Mouse (Mus musculus) gastrocnemius, postnatal 14 days (tissue): ENCODE data around the gene Eri3. TPM values are rescaled to one million over a fixed set of nuclear protein-coding genes. Genes with fewer than 3 reads are reported as not detected.

Experiments
- DNase-seq: peaks from one replicate; pipeline ENCODE4 v3.0.0; 2021; ENCODE audit warnings: mixed read lengths
- intact Hi-C: fragments of 180-260 bp; cut with DNase I; formaldehyde crosslinking; loops from one replicate; pipeline ENCODE4 v1.15.1; 2025; ENCODE audit warnings: low total_unique reads
- long read RNA-seq, 2 experiments: library from polyadenylated mRNA; stranded (forward); transcript quantifications; one replicate each; pipeline ENCODE4 v2.0.0; 2021
- total RNA-seq, 2 experiments: library from RNA; stranded (reverse); gene quantifications; 2 replicates each; pipeline ENCODE4 v1.2.3; 2021

The Eri3 gene
- total RNA-seq = 10 to 100 TPM; 68.6 to 70.8 TPM
- long read RNA-seq, experiment 1, transcript Eri3-201 (9 exons, 1,719 nt) = major isoform, 69 of 139 reads
- long read RNA-seq, experiment 1, partial matches to known transcripts = 26 of 139 reads
- long read RNA-seq, experiment 1, other reads (novel, unspliced or antisense) = 44 of 139 reads
- long read RNA-seq, experiment 2, transcript Eri3-201 (9 exons, 1,719 nt) = major isoform, 78 of 162 reads
- long read RNA-seq, experiment 2, partial matches to known transcripts = 29 of 162 reads
- long read RNA-seq, experiment 2, other reads (novel, unspliced or antisense) = 55 of 162 reads

- peak; percentile 97 for DNase-seq
- intact Hi-C loops = no loop called here
These were observed at the start of gene Eri3 for GRCm38 (mm10) chr4:117550140-117550851. Gene Eri3, plus strand, starts transcription at chr4:117550365.

GRCm38 (mm10) chr4:117518246-117518645, 31.9 kb upstream of the Eri3 start:
- DNase-seq = no peak
- intact Hi-C loops = no loop called here

GRCm38 (mm10) chr4:117521350-117521749, 28.8 kb upstream of the Eri3 start:
- intact Hi-C loops = no loop called here
- DNase-seq = no peak

- DNase-seq = no peak
- intact Hi-C loops = loop anchor here (5.0 kb wide), 2 partner anchors 199 to 254 kb away; no protein-coding TSS in a partner anchor
These were observed 24.2 kb upstream of the Eri3 start for GRCm38 (mm10) chr4:117525990-117526389.

GRCm38 (mm10) chr4:117527116-117527899, 22.9 kb upstream of the Eri3 start:
- intact Hi-C loops = loop anchor here (5.0 kb wide), 2 partner anchors 200 to 255 kb away; no protein-coding TSS in a partner anchor
- no peak for DNase-seq

- DNase-seq = peak; percentile 42
- intact Hi-C loops = loop anchor here (5.0 kb wide), 2 partner anchors 201 to 256 kb away; no protein-coding TSS in a partner anchor
These were observed 22.2 kb upstream of the Eri3 start for GRCm38 (mm10) chr4:117527952-117528351.

GRCm38 (mm10) chr4:117529843-117530242, 20.3 kb upstream of the Eri3 start:
- intact Hi-C loops = loop anchor here (5.0 to 10.0 kb wide), 3 partner anchors 145 to 258 kb away; no protein-coding TSS in a partner anchor
- DNase-seq = no peak

GRCm38 (mm10) chr4:117535496-117536200, 14.5 kb upstream of the Eri3 start:
- intact Hi-C loops = loop anchor here (10.0 kb wide), 1 partner anchor 139 kb away; no protein-coding TSS in a partner anchor
- no peak for DNase-seq

GRCm38 (mm10) chr4:117537002-117537401, 13.2 kb upstream of the Eri3 start:
- intact Hi-C loops = loop anchor here (10.0 kb wide), 1 partner anchor 138 kb away; no protein-coding TSS in a partner anchor
- no peak for DNase-seq

GRCm38 (mm10) chr4:117539329-117539980, 10.7 kb upstream of the Eri3 start:
- DNase-seq = no peak
- intact Hi-C loops = loop anchor here (10.0 kb wide), 1 partner anchor 135 kb away; no protein-coding TSS in a partner anchor

GRCm38 (mm10) chr4:117540571-117540970, 9.6 kb upstream of the Eri3 start:
- intact Hi-C loops = no loop called here
- no peak for DNase-seq

- DNase-seq = no peak
These were observed 4.7 kb upstream of the Eri3 start for GRCm38 (mm10) chr4:117545448-117545847.

GRCm38 (mm10) chr4:117546616-117547015, 3.5 kb upstream of the Eri3 start:
- intact Hi-C loops = no loop called here
- no peak for DNase-seq

More at GRCm38 (mm10) chr4:117545448-117545847, 4.7 kb upstream of the Eri3 start:
- intact Hi-C loops = no loop called here

- intact Hi-C loops = no loop called here
- no peak for DNase-seq
These were observed 589 bp upstream of the Eri3 start for GRCm38 (mm10) chr4:117549576-117549975.

GRCm38 (mm10) chr4:117551144-117552000, 1.2 kb downstream of the Eri3 start:
- no peak for DNase-seq
- intact Hi-C loops = no loop called here

- intact Hi-C loops = no loop called here
These were observed 5.3 kb downstream of the Eri3 start for GRCm38 (mm10) chr4:117555495-117555894.

GRCm38 (mm10) chr4:117556372-117556771, 6.2 kb downstream of the Eri3 start:
- intact Hi-C loops = no loop called here

More at GRCm38 (mm10) chr4:117555495-117555894, 5.3 kb downstream of the Eri3 start:
- DNase-seq = no peak

More at GRCm38 (mm10) chr4:117556372-117556771, 6.2 kb downstream of the Eri3 start:
- DNase-seq = no peak
